11 mouse cellular contexts compared by ENCODE assay signal in the genomic region with DNA sequence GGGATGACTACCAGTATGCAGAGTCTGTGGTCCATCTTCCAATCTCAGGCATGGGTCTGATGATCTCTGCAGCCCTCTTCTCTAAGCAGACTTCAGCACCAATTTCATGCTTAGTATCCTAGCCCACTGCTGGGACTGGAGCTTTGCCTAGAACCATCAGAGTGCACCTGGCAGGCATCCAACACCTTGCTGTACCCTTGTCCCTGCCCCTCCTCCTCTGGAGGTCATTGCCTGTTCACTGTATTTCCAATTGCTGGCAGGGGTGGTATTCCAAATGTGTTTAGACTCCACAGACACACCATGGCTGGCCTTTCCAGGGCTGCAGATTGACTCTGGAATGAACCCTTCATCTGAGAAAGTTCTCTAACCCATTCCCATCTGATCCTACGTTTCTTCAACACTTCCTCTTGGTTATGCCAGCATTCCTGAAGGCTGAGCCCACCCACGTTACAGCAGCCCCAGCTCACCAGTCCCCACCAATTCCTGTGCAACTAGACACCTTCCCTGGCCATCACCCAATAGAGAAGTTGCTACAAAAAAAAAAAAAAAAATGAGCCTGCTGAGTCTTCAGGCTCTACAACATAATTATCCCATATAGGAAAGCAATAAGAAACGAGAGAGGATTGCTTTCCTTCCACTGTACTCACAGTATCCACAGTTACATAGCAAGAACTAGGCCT.
DNase-seq lines count a peak whose midpoint lies in the region; ATAC-seq lines count a peak whose summit lies in the region.
"Had no signal": no experiment of that assay in that cellular context is flagged by ENCODE, and none has a peak within 500 bp of the region (broad histone marks: within the 10 kb centered on the region; RNA-seq: fewer than 3 reads in every experiment).

No protein-coding gene starts in this region.

- intact Hi-C loops in heart, postnatal 36 days (cut with DNase I): no loop called here

- peak; percentile 14 for DNase-seq in heart, adult 8-10 months (ENCODE audit: low spot score)
- peak; percentile 54 for DNase-seq in 3T3-L1 (ENCODE audit: low read depth, low spot score)
- peak; percentile 64 for DNase-seq in adrenal gland, postnatal 10 days
- DNase-seq in heart, postnatal 36 days: peak; percentile 39 to 41
- no peak for DNase-seq in layer of hippocampus, adult 9-10 months (ENCODE audit: low spot score)
- no peak for DNase-seq in layer of hippocampus, adult 8-10 months (ENCODE audit: low spot score in 2 of 2)
- DNase-seq: gastrocnemius, adult 2 months; midbrain, embryonic 14.5 days had no signal

- H3K4me1 ChIP-seq in heart, embryonic 12.5 days (replicated peaks): peaks cover 7% of the 10 kb centered on the region

- H3K4me2 ChIP-seq in heart, embryonic 12.5 days: no peak overlapping the region

- H3K36me3 ChIP-seq in heart, embryonic 12.5 days: no peaks in the 10 kb centered on the region

- ATAC-seq in heart, embryonic 12.5 days (ENCODE audit: insufficient number of reproducible peaks, low FRiP score): no peak
- no peak for ATAC-seq in CD4-positive, CD25-positive, alpha-beta regulatory T cell, adult 4 months
- ATAC-seq: lung, postnatal 0 days had no signal

- no peaks in the 10 kb centered on the region for H3K9me3 ChIP-seq in heart, embryonic 12.5 days (replicated peaks)

- 34% methylated on average over 3 of the region's 3 CpGs for WGBS in heart, embryonic 12.5 days

- H3K4me3 ChIP-seq in heart, embryonic 12.5 days: no peak overlapping the region
- H3K4me3 ChIP-seq: gastrocnemius, adult 2 months had no signal

- no peak overlapping the region for H3K27ac ChIP-seq in heart, embryonic 12.5 days (ENCODE audit: poor library complexity, severe bottlenecking)
- H3K27ac ChIP-seq: gastrocnemius, adult 2 months had no signal

- H3K27me3 ChIP-seq in heart, embryonic 12.5 days (replicated peaks): no peaks in the 10 kb centered on the region

- no peak overlapping the region for H3K9ac ChIP-seq in heart, embryonic 12.5 days

Comparison
In these comparisons a context has a peak if more than half of its experiments do, and no peak if none do; other contexts are left out.
1. DNase-seq: peak in heart, adult 8-10 months (single experiment), 3T3-L1 (single experiment), adrenal gland, postnatal 10 days (single experiment) and heart, postnatal 36 days (2 of 2); none in layer of hippocampus, adult 9-10 months (single experiment) and layer of hippocampus, adult 8-10 months (0 of 2).